Mouse (Mus musculus): ENCODE results near the gene Igf2r. TPM values are rescaled to one million over a fixed set of nuclear protein-coding genes. Genes with fewer than 3 reads are reported as not detected.
"Not testable (repeated sequence)": the region's sequence is repeated elsewhere in the genome, so short reads cannot be mapped to it uniquely, and the experiment has no call there.

The Igf2r gene
- polyA plus RNA-seq, 1 experiment from 2014 or later, result 35.1 TPM

- Histone ChIP-seq H3K9ac (no peak within 1 kb of the TSS), H3K4me3 (replicated peaks) (no peak within 1 kb of the TSS), H3K27me3 (replicated peaks) (no peaks in the 10 kb centered on the region), H3K9me3 (no peaks in the 10 kb centered on the region), H3K4me1 (no peaks in the 10 kb centered on the region), H3K4me2 (no peak within 1 kb of the TSS), H3K36me3 (no peaks in the 10 kb centered on the region), H3K27ac (no peak within 1 kb of the TSS)
- peak; percentile 68 for ATAC-seq (ENCODE audit: insufficient read depth, low FRiP score, low read depth)
- WGBS, result 71% methylated on average over 7 of the region's 7 CpGs
These were observed 93.8 kb downstream of the Igf2r start, which contains the start of gene Slc22a1 for GRCm38 (mm10) chr17:12675646-12676045. Gene Slc22a1 (minus strand): TSS chr17:12675829.

DNA sequence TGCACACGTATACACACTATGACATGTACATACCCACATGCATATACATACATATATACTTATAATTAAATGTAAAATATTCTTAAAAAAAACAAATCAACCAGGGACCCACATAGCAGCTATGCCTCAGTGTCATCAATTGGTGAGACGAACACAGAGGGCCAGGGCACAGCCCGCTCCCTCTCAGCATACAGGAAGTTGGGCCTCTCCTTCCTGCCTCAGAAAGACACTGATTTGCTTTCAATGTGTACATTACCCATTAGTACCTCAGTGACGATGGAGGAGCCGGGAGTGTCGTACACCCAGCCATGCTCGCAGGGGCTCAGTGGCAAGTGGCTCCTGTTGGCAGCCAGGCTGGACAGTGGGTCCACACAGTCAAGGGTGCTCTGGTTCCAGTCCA, 94.5 kb downstream of the Igf2r start:
- not testable (repeated sequence) for H3K4me1 ChIP-seq; H3K27me3 ChIP-seq (replicated peaks); H3K4me3 ChIP-seq (replicated peaks); ATAC-seq (ENCODE audit: insufficient read depth, low FRiP score, low read depth); H3K4me2 ChIP-seq; H3K36me3 ChIP-seq; H3K9ac ChIP-seq; H3K27ac ChIP-seq; H3K9me3 ChIP-seq
- WGBS, result 75% methylated on average over 7 of the region's 7 CpGs

DNA sequence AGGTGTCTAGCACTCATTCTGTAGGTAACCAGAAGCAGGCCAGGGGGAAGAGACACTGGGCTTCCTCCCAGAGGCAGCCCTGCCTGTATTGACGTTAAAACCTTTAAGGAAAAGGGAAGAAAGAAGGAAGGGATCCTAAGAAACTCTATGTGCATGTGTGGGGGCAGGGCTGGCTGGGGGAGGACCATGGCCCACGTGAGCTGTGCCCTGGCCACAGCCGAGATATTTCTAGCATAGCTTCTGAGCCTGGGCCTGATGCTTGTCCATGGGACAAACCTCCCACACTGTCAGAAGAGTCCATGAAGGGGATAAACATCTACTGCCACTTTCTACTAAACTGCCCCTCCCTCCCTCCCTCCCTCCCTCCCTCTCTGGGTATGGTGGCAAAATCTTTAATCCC, 95.6 kb downstream of the Igf2r start:
- Histone ChIP-seq H3K9me3 (no peaks in the 10 kb centered on the region), H3K4me3 (replicated peaks) (no peak overlapping the region), H3K27me3 (replicated peaks) (no peaks in the 10 kb centered on the region), H3K27ac (no peak overlapping the region), H3K4me2 (no peak overlapping the region), H3K9ac (no peak overlapping the region), H3K36me3 (no peaks in the 10 kb centered on the region), H3K4me1 (peaks cover 5% of the 10 kb centered on the region; the same call in 1 of the 2 replicates)
- 67% methylated on average over 3 of the region's 3 CpGs for WGBS
- ATAC-seq (ENCODE audit: insufficient read depth, low FRiP score, low read depth), result no peak

GRCm38 (mm10) chr17:12672285-12672790, 97.1 kb downstream of the Igf2r start:
- no peak overlapping the region for H3K4me3 ChIP-seq (replicated peaks)
- 80% methylated on average over 7 of the region's 7 CpGs for WGBS
- no peaks in the 10 kb centered on the region for H3K36me3 ChIP-seq
- H3K27me3 ChIP-seq (replicated peaks), result no peaks in the 10 kb centered on the region
- H3K27ac ChIP-seq, result no peak overlapping the region
- no peak overlapping the region for H3K9ac ChIP-seq
- no peak for ATAC-seq (ENCODE audit: insufficient read depth, low FRiP score, low read depth)
- H3K9me3 ChIP-seq, result no peaks in the 10 kb centered on the region
- no peak overlapping the region for H3K4me2 ChIP-seq
- H3K4me1 ChIP-seq, result peaks cover 5% of the 10 kb centered on the region; the same call in 1 of the 2 replicates

- 68% methylated on average over 5 of the region's 5 CpGs for WGBS
- no peak for ATAC-seq (ENCODE audit: insufficient read depth, low FRiP score, low read depth)
- Histone ChIP-seq H3K4me1 (peaks cover 5% of the 10 kb centered on the region; the same call in 1 of the 2 replicates), H3K4me3 (replicated peaks) (no peak overlapping the region), H3K9me3 (no peaks in the 10 kb centered on the region), H3K9ac (no peak overlapping the region), H3K27ac (no peak overlapping the region), H3K36me3 (no peaks in the 10 kb centered on the region), H3K27me3 (replicated peaks) (no peaks in the 10 kb centered on the region), H3K4me2 (no peak overlapping the region)
These were observed 98.3 kb downstream of the Igf2r start for GRCm38 (mm10) chr17:12671029-12671605.

- Histone ChIP-seq H3K36me3 (no peaks in the 10 kb centered on the region), H3K9ac (no peak overlapping the region), H3K27me3 (replicated peaks) (no peaks in the 10 kb centered on the region), H3K9me3 (no peaks in the 10 kb centered on the region), H3K4me2 (no peak overlapping the region), H3K4me1 (peaks cover 5% of the 10 kb centered on the region; the same call in 1 of the 2 replicates), H3K27ac (peak overlapping the region; percentile 28; the same call in 1 of the 2 replicates), H3K4me3 (replicated peaks) (no peak overlapping the region)
- no peak for ATAC-seq (ENCODE audit: insufficient read depth, low FRiP score, low read depth)
These were observed 100.1 kb downstream of the Igf2r start for GRCm38 (mm10) chr17:12669363-12669679.

- Histone ChIP-seq H3K9me3 (no peaks in the 10 kb centered on the region), H3K27ac (peak overlapping the region; percentile 28; the same call in 1 of the 2 replicates), H3K9ac (no peak overlapping the region), H3K36me3 (no peaks in the 10 kb centered on the region), H3K27me3 (replicated peaks) (no peaks in the 10 kb centered on the region), H3K4me1 (peaks cover 5% of the 10 kb centered on the region; the same call in 1 of the 2 replicates), H3K4me3 (replicated peaks) (no peak overlapping the region), H3K4me2 (no peak overlapping the region)
- no peak for ATAC-seq (ENCODE audit: insufficient read depth, low FRiP score, low read depth)
- WGBS, result 23% methylated on average over 7 of the region's 7 CpGs
These were observed 100.7 kb downstream of the Igf2r start for GRCm38 (mm10) chr17:12668478-12669362.

DNA sequence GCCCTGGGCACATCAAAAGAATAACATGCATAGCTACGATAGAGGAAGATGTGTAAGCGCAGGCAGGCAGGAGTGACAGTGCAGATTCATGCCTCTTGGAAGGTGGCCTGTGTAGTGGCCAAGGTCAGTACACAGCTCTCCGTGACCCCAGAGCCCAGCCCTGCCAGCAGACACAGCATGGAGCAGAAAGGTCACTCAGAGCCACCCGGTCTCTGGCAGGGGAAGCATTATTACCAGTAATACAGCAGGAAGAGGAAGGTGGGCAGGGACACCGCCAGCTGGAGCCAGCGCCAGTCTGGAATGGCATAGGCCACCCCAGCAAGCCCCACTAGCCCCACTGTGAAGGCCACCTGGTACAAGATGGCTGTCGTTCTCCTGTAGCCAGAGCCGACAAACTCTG, 105.3 kb downstream of the Igf2r start:
- no peak for ATAC-seq (ENCODE audit: insufficient read depth, low FRiP score, low read depth)
- H3K36me3 ChIP-seq, result no peaks in the 10 kb centered on the region
- no peak overlapping the region for H3K4me2 ChIP-seq
- no peak overlapping the region for H3K27ac ChIP-seq
- no peaks in the 10 kb centered on the region for H3K27me3 ChIP-seq (replicated peaks)
- H3K9ac ChIP-seq, result no peak overlapping the region
- WGBS, result 74% methylated on average over 8 of the region's 8 CpGs
- H3K4me3 ChIP-seq (replicated peaks), result no peak overlapping the region
- peaks cover 7% of the 10 kb centered on the region; the same call in 1 of the 2 replicates for H3K4me1 ChIP-seq
- H3K9me3 ChIP-seq, result no peaks in the 10 kb centered on the region

DNA sequence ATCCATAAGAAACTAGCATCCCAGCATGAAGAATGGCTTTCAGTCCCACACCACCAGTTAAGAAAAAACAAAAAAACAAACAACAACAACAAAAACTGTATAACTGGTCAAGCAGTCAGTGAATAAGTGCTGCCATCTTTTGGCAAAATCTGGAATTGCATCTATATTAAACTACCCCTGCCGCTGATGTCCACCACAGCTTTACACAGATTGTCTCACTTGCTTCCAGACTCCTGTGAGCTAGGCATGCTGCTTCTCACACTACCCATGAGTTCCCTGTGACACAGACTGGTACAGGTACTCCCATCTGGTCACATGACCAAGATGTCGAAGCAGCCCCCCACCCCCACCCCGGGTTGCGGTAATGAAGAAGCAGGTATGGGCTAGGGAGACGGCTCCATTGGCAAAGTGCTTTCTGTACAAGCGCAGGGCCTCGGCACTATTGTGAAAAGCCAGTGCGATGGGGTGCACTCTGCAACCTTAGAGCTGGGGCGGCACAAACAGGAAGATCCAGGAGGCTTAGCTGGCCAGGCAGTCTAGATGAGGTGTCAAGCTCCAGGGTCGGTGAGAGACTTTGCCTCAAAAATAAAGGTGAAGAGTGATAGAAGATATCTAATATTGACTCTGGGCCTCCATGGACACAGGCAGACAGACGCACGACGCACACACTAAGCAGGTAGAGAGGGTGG, 108.7 kb downstream of the Igf2r start:
- Histone ChIP-seq H3K9me3 (no peaks in the 10 kb centered on the region), H3K27me3 (replicated peaks) (no peaks in the 10 kb centered on the region), H3K4me3 (replicated peaks) (no peak overlapping the region), H3K36me3 (no peaks in the 10 kb centered on the region), H3K27ac (no peak overlapping the region), H3K4me2 (no peak overlapping the region), H3K9ac (no peak overlapping the region), H3K4me1 (0 out of 2 replicates have a peak, but pooled peaks cover 6% of the 10 kb centered on the region)
- WGBS, result 68% methylated on average over 13 of the region's 13 CpGs
- no peak for ATAC-seq (ENCODE audit: insufficient read depth, low FRiP score, low read depth)

- H3K4me1 ChIP-seq, result 0 out of 2 replicates have a peak, but pooled peaks cover 6% of the 10 kb centered on the region
- H3K27ac ChIP-seq, result no peak overlapping the region
- 81% methylated on average over 10 of the region's 10 CpGs for whole genome bisulfite sequencing
- no peak overlapping the region for H3K4me2 ChIP-seq
- no peaks in the 10 kb centered on the region for H3K27me3 ChIP-seq (replicated peaks)
- H3K4me3 ChIP-seq (replicated peaks), result no peak overlapping the region
- no peak for ATAC-seq (ENCODE audit: insufficient read depth, low FRiP score, low read depth)
- H3K36me3 ChIP-seq, result no peaks in the 10 kb centered on the region
- no peak overlapping the region for H3K9ac ChIP-seq
- H3K9me3 ChIP-seq, result no peaks in the 10 kb centered on the region
These were observed 110.2 kb downstream of the Igf2r start for GRCm38 (mm10) chr17:12659233-12659632.

DNA sequence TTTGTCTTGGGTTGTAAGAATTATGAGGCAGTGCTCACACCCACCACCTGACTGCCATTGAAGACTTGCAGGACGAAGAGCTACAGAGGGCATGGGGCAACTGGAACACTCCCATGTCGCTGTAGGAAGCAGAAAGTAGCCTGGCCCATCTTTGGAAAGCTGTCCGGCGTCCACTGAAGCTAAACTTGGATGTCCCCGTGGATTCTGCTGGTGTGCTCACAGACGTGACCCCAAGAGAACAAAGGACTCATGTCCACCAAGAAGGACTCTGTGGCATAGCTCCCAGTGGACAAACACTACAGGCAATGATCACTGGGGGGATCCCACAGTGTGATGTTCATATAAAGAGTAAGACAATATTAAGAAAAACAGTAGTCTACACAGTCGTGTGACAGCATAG, 110.7 kb downstream of the Igf2r start:
- no peak overlapping the region for H3K9ac ChIP-seq
- 83% methylated on average over 7 of the region's 7 CpGs for WGBS
- no peak for ATAC-seq (ENCODE audit: insufficient read depth, low FRiP score, low read depth)
- no peak overlapping the region for H3K27ac ChIP-seq
- H3K9me3 ChIP-seq, result no peaks in the 10 kb centered on the region
- H3K36me3 ChIP-seq, result no peaks in the 10 kb centered on the region
- H3K27me3 ChIP-seq (replicated peaks), result no peaks in the 10 kb centered on the region
- H3K4me1 ChIP-seq, result 0 out of 2 replicates have a peak, but pooled peaks cover 6% of the 10 kb centered on the region
- H3K4me2 ChIP-seq, result no peak overlapping the region
- H3K4me3 ChIP-seq (replicated peaks), result no peak overlapping the region

DNA sequence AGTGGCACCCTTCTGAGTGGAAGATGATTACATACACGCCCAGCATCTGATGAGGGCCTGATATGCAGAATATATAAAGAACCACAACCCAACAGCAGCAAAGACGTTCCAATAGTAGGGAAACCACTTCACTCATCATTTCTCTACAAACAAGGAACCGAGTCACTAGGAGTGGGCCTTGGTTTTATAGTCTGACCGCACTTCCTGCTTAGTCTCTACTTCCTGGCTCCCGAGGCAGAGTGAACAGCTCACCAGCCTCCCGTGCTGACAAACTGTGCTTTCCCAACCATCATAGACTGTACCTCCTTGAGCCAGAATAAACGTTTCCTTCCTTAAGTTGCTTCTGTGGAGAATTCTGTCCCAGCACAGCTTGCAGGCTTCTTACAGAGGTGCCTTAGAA, 113.6 kb downstream of the Igf2r start:
- no peak overlapping the region for H3K9ac ChIP-seq
- no peak for ATAC-seq (ENCODE audit: insufficient read depth, low FRiP score, low read depth)
- WGBS, result 60% methylated on average over 7 of the region's 7 CpGs

More for the DNA sequence above, 113.6 kb downstream of the Igf2r start:
- 0 out of 2 replicates have a peak, but pooled peaks cover 2% of the 10 kb centered on the region for H3K4me1 ChIP-seq
- H3K4me3 ChIP-seq (replicated peaks), result no peak overlapping the region
- no peaks in the 10 kb centered on the region for H3K27me3 ChIP-seq (replicated peaks)
- no peak overlapping the region for H3K27ac ChIP-seq
- H3K36me3 ChIP-seq, result no peaks in the 10 kb centered on the region
- H3K4me2 ChIP-seq, result no peak overlapping the region
- no peaks in the 10 kb centered on the region for H3K9me3 ChIP-seq

Data from stomach, embryonic 15.5 days (tissue).